Mouse (Mus musculus) embryonic facial prominence, embryonic 14.5 days (tissue): ENCODE measurements around the gene Dnajc3. TPM values are rescaled to one million over a fixed set of nuclear protein-coding genes. Genes with fewer than 3 reads are reported as not detected.

Experiments
- ATAC-seq: fragments of 200-750 bp; cut with Nextera tagmentation; 2 replicates; pipeline ENCODE4 v1.8.0; 2017; ENCODE audit warnings: low read depth, moderate number of reproducible peaks, moderate TSS enrichment
- DNase-seq: peaks from one replicate; pipeline ENCODE4 v3.0.0-alpha.2; 2015; ENCODE audit warnings: low spot score
- H3K27ac ChIP-seq: fragments of 300-500 bp; sonication (generic); replicated peaks from 2 replicates; pipeline ENCODE4 v1.5.1; 2014; ENCODE audit warnings: low read depth, mild to moderate bottlenecking, low read length, moderate library complexity
- H3K27me3 ChIP-seq: fragments of 300-500 bp; sonication (generic); replicated peaks from 2 replicates; pipeline ENCODE4 v1.6.1; 2014; ENCODE audit warnings: low read length; ENCODE audit not compliant: control insufficient read depth, insufficient read depth
- H3K36me3 ChIP-seq: fragments of 300-500 bp; sonication (generic); 2 replicates; pipeline ENCODE4 v1.6.1; 2014; ENCODE audit warnings: low read length, mixed read lengths; ENCODE audit not compliant: control insufficient read depth, insufficient read depth
- H3K4me1 ChIP-seq: fragments of 300-500 bp; sonication (generic); 2 replicates; pipeline ENCODE4 v1.6.1; 2014; ENCODE audit warnings: antibody characterized with exemption, low read length; ENCODE audit not compliant: control insufficient read depth, insufficient read depth
- H3K4me2 ChIP-seq: fragments of 300-500 bp; sonication (generic); 2 replicates; pipeline ENCODE4 v1.6.1; 2014; ENCODE audit warnings: low read depth, mild to moderate bottlenecking, low read length, moderate library complexity, mixed read lengths
- H3K4me3 ChIP-seq: fragments of 300-500 bp; sonication (generic); 2 replicates; pipeline ENCODE4 v1.5.1; 2014; ENCODE audit warnings: low read depth, mild to moderate bottlenecking, low read length
- H3K9ac ChIP-seq: fragments of 300-500 bp; sonication (generic); 2 replicates; pipeline ENCODE4 v1.6.1; 2014; ENCODE audit warnings: low read depth, mild to moderate bottlenecking, low read length, moderate library complexity, mixed read lengths
- H3K9me3 ChIP-seq: fragments of 300-500 bp; sonication (generic); 2 replicates; pipeline ENCODE4 v1.6.1; 2016; ENCODE audit warnings: low read length; ENCODE audit not compliant: control insufficient read depth
- WGBS: fragments of 180-500 bp; shearing (Covaris S2); extraction: QIAGEN DNeasy Blood & Tissue Kit; methylation state at CpG from one replicate; pipeline ENCODE4 v1.1.7; 2014; 5-methylcytosine and 5-hydroxymethylcytosine counted together
- polyA plus RNA-seq: library from polyadenylated mRNA; unstranded; fragments of >200 nt; fragmentation: Nextera tagmentation; extraction: Ambion mirVana; gene quantifications from 2 replicates; pipeline ENCODE4 v1.2.1, GENCODE M21; 2014

The Dnajc3 gene
- 48.6 and 54.2 TPM in 2 replicates for polyA plus RNA-seq

DNA sequence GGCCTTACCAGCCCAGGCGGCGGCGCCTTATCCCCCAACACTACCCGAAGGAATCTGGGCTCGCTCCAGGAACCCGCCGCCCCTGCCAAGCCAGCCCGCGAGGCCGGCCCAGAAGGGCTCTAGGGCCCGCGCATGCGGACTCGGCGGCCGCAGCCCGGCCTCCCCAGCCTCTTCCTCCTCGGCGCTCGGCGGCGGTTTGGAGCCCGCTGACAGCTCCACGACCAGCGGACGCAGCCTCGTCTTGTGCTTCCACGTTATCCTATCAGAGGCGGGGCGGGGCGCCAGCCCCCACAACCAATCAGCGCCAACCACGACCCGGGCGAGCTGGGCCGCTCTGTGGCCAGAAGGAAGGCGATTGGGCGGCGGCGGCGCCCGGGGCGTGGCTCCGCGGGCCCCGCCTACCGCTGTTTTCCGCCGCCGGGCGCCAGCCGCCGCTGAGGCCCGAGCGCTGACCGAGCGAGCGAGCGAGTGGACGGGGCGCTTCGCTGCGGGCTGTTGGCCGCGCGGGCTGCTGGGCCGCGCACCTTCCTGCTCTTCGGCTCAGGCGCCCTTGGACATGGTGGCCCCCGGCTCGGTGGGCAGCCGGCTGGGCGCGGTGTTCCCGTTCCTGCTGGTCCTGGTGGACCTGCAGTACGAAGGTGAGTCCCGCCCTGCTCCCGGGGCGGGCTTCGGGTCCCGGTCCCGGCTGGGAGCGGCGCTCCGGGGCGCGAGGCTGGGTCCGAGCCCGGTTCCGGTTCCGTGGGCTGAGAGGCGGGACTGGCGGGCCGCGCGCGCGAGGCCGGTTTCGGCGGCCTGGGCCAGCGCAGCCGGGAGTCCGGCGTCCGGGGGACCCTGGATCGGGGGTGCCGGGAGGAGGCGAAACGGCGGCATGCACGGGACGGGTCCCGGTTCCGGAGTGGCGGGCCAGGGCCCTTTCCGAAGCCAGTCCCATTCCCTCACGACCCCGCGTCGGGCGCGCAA lies at the start of gene Dnajc3:
Gene Dnajc3, plus strand, starts transcription at position 444 of the 960 bp plus-strand sequence.
- ATAC-seq (peak; percentile 100), DNase-seq (peak; percentile 99)
- peak within 1 kb of the TSS; percentile 99 for H3K9ac ChIP-seq
- H3K27ac ChIP-seq = peak within 1 kb of the TSS; percentile 94
- H3K4me2 ChIP-seq = peak within 1 kb of the TSS; percentile 83
- H3K27me3 ChIP-seq = no peaks in the 10 kb centered on the region
- H3K4me1 ChIP-seq = peaks cover 17% of the 10 kb centered on the region
- no peaks in the 10 kb centered on the region for H3K36me3 ChIP-seq
- no peaks in the 10 kb centered on the region for H3K9me3 ChIP-seq
- H3K4me3 ChIP-seq = peak within 1 kb of the TSS; percentile 98
- under 1% methylated on average over 55 of the region's 124 CpGs for WGBS

DNA sequence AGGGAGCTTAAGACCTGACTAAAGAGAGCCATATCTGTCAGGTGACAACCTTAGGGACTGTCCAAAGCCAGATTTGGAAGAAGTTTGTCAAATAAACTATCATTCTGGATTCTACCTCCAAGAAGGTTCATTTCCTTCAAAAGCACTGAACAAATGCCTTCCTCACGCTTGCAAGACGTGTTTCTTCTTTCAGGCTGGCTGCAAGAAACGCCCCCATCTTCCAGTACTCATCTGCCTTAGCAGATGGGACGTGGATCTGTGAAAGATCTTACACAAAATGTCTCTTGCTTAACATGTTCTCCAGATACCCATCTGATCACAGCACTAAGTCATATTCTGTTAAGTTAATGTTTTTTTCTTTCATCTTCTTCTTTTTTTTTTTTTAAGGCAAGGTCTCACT lies 47.7 kb upstream of the Dnajc3 start:
- Histone ChIP-seq H3K4me3 (no peak overlapping the region), H3K9me3 (no peaks in the 10 kb centered on the region), H3K4me2 (no peak overlapping the region), H3K27me3 (no peaks in the 10 kb centered on the region), H3K4me1 (no peaks in the 10 kb centered on the region), H3K27ac (no peak overlapping the region), H3K9ac (no peak overlapping the region), H3K36me3 (peaks cover 83% of the 10 kb centered on the region)
- DNase-seq (no peak), ATAC-seq (no peak)
- 91% methylated on average over 4 of the region's 4 CpGs for WGBS

DNA sequence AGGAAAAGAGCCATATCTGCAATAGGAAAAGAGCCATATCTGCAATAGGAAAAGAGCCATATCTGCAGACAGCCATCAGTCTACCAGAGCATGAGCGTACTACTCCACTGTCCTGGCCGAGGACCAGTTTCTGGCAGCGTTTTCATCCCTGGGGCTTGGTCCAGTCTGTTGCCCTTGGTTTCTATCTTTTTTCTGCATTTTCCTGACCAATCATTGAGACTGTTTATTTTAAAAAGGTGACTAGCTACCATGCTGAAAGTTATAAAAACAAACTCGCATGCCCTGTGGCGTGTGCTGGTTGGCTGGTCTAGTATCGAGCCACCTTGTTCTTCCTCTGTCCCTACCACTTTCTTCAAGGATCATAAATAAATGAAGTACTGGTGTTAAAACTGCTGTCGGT lies 42.5 kb upstream of the Dnajc3 start:
- peaks cover 84% of the 10 kb centered on the region for H3K36me3 ChIP-seq
- ATAC-seq = no peak
- no peak overlapping the region for H3K27ac ChIP-seq
- no peaks in the 10 kb centered on the region for H3K4me1 ChIP-seq
- H3K4me2 ChIP-seq = no peak overlapping the region
- no peaks in the 10 kb centered on the region for H3K9me3 ChIP-seq
- 83% methylated on average over 7 of the region's 7 CpGs for WGBS
- H3K9ac ChIP-seq = no peak overlapping the region
- DNase-seq = no peak
- no peaks in the 10 kb centered on the region for H3K27me3 ChIP-seq
- H3K4me3 ChIP-seq = no peak overlapping the region

DNA sequence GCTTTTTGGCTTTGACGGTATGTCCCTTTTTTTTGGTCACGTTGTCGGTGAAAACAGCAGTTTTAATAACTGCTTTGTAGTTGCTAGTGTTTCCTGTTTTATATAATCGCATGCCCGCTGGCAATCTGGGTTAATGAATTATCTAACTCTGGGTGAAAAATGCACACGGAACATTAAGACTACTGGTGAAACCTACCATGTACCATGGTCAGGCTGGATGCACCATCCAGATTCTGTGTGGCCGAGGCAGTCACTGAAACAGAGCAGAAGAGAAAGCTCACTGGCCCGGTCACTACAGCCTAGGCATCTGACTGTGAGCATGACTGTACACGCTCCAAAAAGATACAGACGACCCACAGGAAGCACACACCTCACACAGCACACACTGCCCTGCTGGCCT lies 42.1 kb upstream of the Dnajc3 start:
- ATAC-seq (no peak), DNase-seq (no peak)
- 88% methylated on average over 10 of the region's 10 CpGs for WGBS
- H3K27ac ChIP-seq = no peak overlapping the region
- H3K4me1 ChIP-seq = no peaks in the 10 kb centered on the region
- peaks cover 86% of the 10 kb centered on the region for H3K36me3 ChIP-seq
- H3K9ac ChIP-seq = no peak overlapping the region
- no peak overlapping the region for H3K4me2 ChIP-seq
- H3K27me3 ChIP-seq = no peaks in the 10 kb centered on the region
- no peaks in the 10 kb centered on the region for H3K9me3 ChIP-seq
- no peak overlapping the region for H3K4me3 ChIP-seq

DNA sequence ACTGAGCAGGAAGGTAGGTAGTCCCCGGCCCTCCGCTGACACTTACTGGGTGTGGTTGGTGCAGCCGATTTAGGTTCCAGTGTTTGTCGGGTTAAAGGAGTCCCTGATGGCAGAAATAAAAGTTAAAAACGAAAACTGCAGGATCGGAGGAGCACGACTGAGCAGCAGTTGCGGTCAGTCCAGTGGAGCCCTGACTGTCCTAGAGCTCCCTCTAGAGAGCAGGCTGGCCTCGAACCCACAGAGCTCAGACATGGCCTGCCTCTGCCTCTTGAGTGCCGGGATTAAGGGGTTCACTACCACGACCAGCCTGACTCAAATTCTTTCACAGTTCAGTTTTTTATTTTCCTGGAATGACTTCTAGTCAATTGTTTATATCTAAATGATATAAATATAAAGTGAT lies 37.8 kb upstream of the Dnajc3 start:
- DNase-seq = no peak
- Histone ChIP-seq H3K4me3 (no peak overlapping the region), H3K9me3 (0 out of 2 replicates have a peak, but pooled peaks cover 9% of the 10 kb centered on the region), H3K4me2 (no peak overlapping the region), H3K27ac (no peak overlapping the region), H3K9ac (no peak overlapping the region), H3K36me3 (peaks cover 93% of the 10 kb centered on the region), H3K27me3 (no peaks in the 10 kb centered on the region), H3K4me1 (no peaks in the 10 kb centered on the region)
- ATAC-seq = no peak
- WGBS = 84% methylated on average over 11 of the region's 11 CpGs

DNA sequence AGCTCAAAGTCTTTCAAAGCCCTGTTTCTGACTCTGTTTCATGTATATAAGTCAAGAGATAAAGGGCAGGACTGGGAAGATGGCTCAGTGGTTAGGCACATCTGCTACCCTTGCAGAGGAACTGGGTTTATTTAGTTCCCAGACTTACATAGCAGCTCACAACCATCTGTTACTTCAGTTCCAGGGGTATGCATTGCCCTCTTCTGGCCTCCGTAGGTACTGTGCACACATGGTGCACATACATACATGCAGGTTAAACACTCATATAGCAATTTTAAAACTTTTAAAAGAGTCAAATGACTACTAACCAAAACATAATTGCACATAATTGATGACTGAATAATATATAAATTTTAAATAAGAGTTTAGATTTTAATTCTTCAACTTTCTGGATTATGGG lies 36.9 kb upstream of the Dnajc3 start:
- WGBS = 97% methylated on average over 1 of the region's 1 CpGs
- H3K4me1 ChIP-seq = no peaks in the 10 kb centered on the region
- 0 out of 2 replicates have a peak, but pooled peaks cover 9% of the 10 kb centered on the region for H3K9me3 ChIP-seq
- H3K27ac ChIP-seq = no peak overlapping the region
- no peak for ATAC-seq
- H3K9ac ChIP-seq = no peak overlapping the region
- no peak overlapping the region for H3K4me3 ChIP-seq
- H3K36me3 ChIP-seq = peaks cover 94% of the 10 kb centered on the region
- no peaks in the 10 kb centered on the region for H3K27me3 ChIP-seq
- no peak for DNase-seq
- H3K4me2 ChIP-seq = no peak overlapping the region

DNA sequence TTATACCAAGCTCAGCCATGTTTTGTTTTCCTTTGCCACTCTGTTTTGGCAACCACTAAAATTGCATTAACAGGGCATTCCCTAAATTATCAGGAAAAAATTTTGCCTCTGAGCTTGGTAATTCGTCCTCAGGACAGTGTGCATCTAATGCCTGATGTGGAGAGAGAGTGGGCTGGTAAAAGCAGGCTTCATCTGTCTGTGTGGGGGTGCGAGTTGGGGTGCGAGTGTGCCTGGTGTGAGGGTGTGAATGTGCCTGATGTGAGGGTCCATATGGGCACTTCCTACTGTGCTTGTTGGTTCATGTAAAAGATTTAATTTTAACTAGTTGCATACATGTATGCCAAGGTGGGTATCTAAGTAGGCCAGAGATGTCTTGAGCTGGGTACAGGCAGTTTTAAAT lies 34.4 kb upstream of the Dnajc3 start:
- H3K36me3 ChIP-seq = peaks cover 91% of the 10 kb centered on the region
- H3K9ac ChIP-seq = no peak overlapping the region
- no peak overlapping the region for H3K4me2 ChIP-seq
- H3K27me3 ChIP-seq = no peaks in the 10 kb centered on the region
- H3K27ac ChIP-seq = no peak overlapping the region
- WGBS = 89% methylated on average over 3 of the region's 3 CpGs
- ATAC-seq = no peak
- H3K4me1 ChIP-seq = no peaks in the 10 kb centered on the region
- 0 out of 2 replicates have a peak, but pooled peaks cover 9% of the 10 kb centered on the region for H3K9me3 ChIP-seq
- no peak overlapping the region for H3K4me3 ChIP-seq
- DNase-seq = no peak

DNA sequence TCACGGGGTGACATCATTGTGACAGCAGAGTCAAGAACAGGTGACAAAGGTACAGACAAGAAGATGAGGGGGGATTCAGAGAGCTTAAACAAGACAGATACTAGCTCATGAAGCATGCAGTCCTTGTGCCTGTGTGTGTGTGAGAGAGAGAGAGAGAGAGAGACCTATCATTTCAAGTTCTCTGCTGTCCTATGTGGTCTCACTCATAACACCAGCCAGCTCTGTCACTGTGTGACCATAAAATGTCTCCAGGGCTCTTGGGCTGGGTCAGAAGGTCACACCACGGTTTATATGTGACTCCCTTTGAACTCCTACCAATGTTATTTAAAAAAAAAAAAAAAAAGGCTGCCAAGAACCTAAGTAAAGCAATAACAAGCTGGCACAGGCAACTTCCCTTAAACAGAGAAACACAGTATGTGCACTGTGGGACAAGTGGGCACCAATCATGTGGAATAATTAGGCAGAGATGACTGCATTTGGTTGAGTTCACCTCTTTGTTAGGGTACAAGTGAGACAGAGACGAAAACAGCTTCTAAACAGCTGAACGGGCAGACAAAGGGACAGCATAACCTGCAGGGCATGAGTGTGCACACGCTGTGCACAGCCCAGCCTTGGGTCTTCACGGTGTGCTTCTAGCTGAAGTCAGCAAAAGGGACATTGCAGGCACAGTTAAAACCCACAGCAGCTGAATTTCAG lies 33.8 kb upstream of the Dnajc3 start:
- 59% methylated on average over 6 of the region's 6 CpGs for WGBS
- Histone ChIP-seq H3K4me1 (no peaks in the 10 kb centered on the region), H3K9me3 (0 out of 2 replicates have a peak, but pooled peaks cover 9% of the 10 kb centered on the region), H3K36me3 (peaks cover 90% of the 10 kb centered on the region), H3K4me3 (no peak overlapping the region), H3K9ac (no peak overlapping the region), H3K27me3 (no peaks in the 10 kb centered on the region), H3K4me2 (no peak overlapping the region), H3K27ac (no peak overlapping the region)
- DNase-seq (peak; percentile 44), ATAC-seq (peak; percentile 31; the same call in 1 of the 2 replicates)
